Mouse (Mus musculus) lung, postnatal 0 days (tissue): ENCODE data around the gene Crlf2.

Source experiments
- CTCF ChIP-seq: IDR thresholded peaks from 2 replicates; pipeline ENCODE4 v1.5.1; 2016; ENCODE audit warnings: antibody characterized with exemption, mild to moderate bottlenecking
- EP300 ChIP-seq: IDR thresholded peaks from 2 replicates; pipeline ENCODE4 v1.6.1; 2016; ENCODE audit warnings: antibody characterized with exemption, mild to moderate bottlenecking, control low read depth

DNA sequence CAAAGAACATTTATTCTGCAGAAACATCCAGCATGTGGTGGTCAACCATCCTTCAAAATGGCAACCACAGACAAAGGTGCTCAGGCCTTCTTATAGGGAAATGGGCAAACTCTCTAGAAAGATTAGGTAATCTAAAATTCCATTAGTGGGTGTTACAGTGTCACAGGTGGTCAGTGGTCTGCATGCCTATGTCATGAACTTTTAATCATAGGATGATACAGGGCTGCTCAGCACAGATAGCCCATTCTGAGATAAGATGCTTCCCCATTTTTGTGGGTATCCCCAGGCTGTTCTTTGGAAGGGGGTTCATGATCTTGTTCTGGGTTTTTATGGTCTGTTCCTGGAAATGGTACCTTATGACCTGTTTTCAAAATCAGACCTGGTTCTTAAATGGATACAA is 49.1 kb downstream of the Crlf2 start:
- TF ChIP-seq CTCF: no peak
- TF ChIP-seq EP300: no peak
